Mouse (Mus musculus) CD4-positive helper T cell, adult 2 months (primary cell): ENCODE measurements around the gene Nxnl2.

Experiments used
- DNase-seq: peaks from one replicate; pipeline ENCODE4 v3.0.0-alpha.2; 2012; ENCODE audit warnings: low read depth, missing footprints, low spot score

Nxnl2 gene

DNA sequence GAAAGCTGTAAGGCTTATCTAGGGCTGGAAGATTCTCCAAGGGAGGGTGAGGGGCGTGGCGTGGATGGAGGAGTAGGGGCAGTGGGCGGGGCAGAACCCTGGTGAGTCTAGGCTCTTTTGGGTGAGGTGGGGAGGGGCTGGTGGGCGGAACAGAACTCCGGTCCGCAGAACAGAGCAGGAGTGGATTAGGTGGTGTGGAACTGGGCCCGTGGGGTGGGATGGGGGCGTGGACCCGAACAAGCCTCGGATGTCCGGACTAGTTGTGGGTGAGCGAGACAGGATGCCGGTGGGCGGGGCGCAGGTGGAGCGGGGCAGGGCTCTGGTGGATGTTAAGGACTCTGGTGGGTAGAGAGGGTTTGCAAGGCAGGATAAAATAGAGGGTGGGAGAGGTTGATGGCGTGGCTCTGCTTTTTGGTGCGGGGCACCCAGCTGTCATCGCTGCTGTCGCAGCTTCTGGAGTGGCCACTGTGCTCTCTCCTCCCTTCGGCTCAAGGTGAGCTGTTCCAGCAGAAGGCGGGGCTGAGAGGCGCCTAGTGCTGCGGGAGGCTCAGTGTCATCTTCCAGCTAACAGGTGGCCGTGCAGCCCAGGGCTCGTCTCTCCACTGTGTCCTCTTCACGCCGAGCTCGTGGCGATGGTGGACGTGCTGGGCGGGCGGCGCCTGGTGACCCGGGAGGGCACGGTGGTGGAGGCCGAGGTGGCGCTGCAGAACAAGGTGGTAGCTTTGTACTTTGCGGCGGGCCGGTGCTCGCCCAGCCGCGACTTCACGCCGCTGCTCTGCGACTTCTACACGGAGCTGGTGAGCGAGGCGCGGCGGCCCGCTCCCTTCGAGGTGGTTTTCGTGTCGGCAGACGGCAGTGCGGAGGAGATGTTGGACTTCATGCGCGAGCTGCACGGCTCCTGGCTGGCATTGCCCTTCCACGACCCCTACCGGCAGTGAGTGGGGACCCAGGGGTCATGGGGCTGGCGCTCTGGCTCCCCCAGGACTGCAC is at the start of gene Nxnl2:
Nxnl2 (plus strand) TSS at position 332 of the 990 bp plus-strand sequence.
- DNase-seq: peak; percentile 74

DNA sequence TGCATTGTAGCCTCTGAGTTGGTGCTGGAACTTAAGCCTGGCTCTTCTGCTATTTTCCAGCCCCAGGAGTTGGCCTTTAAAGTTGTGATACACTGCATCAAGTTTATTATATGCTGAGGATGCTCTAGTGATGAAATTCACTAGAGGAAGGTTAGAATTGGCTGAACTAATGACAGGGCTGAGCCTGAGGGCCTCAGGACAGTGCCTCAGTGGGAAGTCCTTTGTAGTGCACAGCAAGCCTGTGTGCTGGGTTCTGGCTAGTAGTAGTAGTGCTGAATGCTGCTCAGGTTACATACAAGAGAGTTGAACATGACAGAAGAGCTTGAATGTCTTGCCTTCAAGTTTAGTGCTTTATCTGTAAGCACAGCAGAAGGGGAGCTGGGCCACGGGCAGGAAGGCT is 48.9 kb upstream of the Nxnl2 start:
- DNase-seq: no peak

DNA sequence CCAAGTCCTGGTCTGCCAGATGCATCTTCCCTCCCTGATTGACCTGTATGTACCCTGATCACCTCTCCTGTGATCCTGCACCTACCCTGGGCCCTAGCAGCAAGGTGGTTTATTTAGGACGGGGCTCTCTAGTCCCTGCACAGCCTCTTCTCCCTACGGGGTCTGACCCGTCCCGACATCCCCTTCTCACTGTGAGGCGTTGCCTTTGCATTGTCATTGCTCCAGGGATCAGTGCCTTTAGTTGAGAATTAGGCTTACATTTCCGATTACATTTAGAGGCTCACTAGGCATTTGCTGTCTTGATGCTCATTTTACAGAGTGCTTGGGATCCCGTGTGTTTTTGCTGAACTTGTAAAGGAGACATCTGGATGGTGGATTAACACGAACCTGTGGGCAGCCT is 48.1 kb upstream of the Nxnl2 start:
- no peak for DNase-seq

DNA sequence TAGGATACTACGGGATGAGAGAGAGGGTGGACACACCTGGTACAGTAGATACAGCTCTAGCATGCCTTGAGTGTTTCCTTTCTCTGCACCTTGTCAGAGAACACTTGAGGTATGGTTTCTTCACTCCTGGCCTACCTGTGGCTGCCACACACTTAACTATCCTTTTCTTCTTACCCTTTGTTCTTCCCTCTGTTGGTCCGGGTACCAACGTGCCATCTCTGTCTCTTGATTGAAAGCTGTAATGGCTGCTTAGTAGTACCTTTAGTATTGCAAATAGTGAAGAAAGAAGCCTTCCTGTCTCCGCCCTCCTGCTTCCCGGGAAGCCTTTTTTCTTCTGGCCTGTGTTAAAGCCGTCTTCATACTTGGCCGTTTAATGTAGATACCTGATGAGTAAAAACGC is 45.5 kb upstream of the Nxnl2 start:
- DNase-seq: no peak

DNA sequence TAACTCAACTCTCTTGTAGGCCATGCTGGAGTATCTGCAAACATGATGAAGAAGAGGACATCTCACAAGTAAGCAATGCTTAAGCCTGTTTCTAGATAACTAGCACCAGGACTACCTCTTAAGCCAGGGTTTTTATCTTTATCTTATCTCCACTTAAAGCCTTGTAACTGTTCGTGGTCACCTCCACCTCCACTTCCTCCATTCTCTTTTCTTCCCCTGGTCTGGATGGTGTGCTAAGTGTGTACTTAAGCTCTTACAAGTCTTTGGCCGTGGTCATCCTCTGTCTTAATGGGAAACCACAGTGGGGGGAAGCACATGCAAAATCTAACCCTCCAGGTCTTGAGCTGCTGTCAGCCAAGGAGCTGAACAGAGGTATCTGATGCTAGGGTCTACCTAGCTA is 42.9 kb upstream of the Nxnl2 start:
- no peak for DNase-seq

DNA sequence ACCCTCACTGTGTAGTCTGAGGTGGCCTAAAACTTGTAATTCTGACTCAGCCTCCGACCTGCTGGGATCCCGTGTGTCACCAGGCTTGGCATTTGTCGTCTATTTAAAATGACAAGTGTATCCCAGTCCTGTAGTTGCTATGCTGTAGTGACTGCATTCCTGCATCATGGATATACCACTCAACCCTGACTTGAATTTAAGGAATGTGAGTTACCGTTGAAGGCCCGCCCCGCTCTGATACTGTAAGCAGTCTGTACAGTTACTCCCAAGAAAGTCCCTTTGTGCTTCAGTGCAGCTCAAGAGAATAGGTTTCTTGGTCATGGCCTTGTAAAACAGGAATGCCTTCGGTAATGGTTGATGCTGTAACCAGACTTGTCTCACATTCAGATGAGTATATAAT is 42.4 kb upstream of the Nxnl2 start:
- DNase-seq: no peak

DNA sequence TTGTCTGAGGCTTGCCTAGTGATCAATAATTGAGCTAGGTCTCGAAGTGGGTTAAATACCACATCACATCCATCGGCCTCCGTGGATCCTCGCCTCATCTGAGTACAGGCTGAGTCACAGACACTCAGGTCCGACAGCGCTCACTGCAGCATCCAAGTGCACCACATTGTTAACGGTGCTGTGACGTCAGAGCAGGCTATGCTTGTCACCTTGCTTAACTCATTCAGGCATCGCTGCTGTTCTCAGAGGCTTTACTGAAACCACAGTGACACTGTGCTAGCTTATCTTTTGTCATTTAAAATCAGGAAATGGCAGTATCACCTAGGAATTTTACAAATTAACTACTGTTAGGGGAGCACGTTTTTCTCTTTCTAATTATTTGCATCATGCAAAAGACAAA is 39.6 kb upstream of the Nxnl2 start:
- no peak for DNase-seq

DNA sequence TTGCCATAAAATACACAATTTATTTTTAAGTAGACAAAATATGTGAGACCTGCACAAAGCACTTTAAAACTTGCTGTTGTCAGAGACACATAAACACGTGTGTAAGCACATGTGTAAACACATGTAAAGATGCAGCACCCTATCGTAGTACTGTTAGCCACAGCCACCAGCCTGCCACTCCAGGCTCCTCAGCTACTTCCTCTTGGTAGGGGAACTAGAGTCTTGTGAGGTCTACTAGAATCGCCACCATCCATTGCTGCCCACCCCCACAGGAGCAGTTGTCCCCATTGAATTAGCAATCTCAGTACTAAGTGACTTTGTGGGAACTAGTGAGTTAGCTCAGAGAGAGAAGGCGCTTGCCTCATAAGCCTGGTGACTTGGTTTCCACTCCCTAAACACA is 34.5 kb upstream of the Nxnl2 start:
- no peak for DNase-seq

DNA sequence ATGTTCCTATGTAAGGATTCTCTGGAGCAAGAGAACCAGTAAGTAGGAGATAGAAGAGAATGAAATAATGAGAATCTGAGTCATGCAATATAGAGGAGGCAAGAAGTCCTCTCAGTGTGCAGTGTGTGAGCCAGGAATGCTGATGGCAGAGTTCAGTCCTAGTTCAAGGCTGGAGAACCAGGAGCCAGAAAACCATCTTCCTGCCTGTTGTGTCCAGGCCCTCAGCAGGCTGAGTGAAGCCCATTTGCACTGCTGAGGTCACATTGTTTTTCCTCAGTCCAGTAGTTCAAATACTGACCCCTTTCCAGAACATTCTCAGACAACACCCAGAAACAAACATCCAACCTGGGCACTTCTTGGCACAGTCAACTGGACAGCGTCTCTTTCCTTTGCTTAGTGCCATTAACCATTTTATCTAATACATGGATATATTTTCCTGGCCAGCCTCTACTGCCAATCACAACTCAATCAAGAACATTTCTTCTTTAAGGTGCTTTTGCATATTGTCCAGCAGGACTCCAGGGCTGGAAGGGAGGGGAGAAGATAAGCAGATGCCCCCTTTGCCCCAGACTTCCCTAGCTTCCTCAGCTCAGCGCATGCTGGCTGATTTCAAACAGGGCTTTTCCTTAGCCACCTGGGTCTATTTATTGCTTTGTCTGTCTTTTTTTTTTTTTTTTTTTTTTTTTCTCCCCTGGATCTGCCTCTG is 33.7 kb upstream of the Nxnl2 start:
- DNase-seq: no peak

DNA sequence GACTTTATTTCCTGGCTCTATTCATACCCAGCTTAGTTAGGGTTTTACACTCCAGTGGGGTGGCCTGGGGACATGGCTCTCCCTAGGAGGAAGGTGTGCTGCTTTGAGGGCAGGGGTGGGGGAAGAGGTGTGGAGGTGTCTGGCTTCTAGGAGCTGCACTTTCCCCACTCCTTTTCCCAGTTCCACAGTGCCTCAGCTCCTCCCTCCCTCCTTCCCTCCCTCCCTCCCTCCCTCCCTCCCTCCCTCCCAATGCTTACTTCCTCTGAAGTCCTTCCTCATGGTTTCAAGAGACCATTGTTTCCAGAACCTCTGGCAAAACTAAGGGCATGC is 33.2 kb upstream of the Nxnl2 start:
- no peak for DNase-seq

DNA sequence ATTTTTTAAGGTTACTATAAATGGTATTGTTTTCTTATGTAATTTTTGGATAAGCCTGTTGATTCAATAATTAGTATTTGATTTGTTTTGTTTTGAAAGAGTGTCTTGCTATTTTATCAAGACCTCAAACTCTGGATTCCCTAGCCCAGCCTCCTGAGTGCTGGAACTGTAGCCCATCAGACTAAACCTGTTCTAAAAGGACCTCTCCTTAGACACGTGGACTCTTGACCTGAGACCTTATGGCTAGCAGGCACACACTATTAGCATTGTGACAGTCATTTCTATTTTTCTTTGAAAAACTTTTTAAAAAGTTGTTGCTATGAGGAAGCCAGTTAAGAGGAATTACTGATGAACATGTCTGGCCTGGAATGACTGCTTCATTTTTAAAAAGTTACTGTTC is 23.7 kb upstream of the Nxnl2 start:
- DNase-seq: no peak

DNA sequence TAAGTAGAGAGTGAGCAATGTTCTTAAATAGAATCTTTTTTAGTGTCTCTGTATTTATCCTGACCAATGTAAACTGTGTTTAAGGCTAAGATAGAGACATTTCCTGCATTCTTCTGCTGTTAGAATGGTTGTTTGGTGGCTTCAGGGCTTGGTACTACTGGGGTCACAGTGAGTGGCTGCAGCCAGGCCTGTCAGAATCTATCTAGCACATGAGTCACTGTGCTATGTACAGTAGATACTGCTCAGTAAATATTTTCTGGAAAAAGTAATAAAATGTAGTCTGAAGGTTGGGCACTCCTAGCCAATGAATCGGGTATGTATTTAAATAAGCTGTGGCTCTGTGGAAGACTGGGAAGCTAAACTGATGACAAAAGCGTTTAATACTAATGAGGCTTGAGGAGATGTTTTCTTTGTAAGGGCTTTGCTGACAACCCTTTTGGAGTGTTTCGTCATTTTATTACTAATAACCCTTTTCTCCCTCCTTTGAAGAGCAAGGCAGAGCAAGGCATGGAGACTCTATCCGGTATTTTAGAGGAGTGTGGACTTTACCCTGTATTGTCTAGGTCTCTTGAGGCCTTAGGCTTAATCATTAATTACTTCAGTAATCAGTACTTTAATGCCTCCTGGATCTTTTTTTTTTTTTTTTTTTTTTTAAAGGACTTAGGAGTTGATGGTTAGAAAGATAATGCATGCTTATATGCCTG is 17.7 kb upstream of the Nxnl2 start:
- DNase-seq: no peak

DNA sequence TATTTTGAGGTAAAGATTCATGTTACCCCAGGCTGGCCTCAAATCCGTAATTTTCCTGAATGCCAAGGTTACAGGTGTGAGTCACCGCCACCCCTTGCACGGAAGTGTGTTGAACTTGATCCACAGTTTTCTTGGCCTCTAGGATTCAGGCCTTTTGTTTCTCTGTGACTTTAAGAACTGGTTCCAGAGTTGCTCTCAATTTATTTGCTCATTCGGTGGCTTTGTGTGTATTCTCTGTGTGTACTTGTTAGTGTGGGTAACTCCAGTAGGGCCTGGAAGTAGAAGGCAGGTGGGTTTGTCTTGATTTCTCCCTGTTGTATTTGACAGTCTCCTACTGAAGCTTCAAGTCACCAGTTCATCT is 17.2 kb upstream of the Nxnl2 start:
- DNase-seq: no peak

DNA sequence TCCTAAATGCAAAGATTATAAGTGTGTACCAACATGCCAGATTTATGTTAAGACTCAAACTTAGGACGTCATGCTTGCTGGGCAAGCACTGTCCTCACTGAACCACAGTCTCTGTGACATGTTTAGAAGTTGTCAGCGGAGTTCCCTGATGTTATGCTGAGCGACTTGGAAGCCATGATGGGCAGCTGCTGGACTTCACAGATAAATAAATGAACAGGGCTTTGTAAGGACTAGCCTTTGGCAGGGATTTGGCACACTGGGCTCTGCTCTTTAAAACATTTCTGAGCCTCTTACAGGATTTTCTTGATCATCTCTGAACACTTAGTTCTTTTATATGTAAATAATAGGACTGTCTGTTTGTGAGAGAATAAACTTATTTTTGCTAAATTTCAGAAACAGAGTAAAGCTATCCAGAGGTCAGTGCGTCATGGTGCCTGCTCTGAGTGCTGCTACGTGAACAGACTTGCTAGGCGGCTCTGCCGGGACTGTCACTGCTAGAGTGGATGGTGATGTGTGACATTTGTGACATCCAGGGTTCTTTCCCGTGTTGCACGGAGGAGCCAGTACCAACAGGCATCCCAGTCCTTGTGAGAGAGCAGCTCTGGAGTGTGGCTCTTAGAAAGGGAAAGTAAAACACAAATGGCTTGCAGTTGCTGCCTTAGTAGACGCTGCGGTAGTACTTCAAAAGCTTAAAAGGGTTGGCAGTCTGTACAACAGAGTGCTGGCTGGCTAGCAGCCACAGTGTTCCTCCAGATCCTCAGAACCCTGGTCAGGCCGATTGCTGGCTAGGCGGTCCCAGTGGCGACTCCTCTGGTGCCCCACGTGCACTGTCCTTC is 15.4 kb upstream of the Nxnl2 start:
- DNase-seq: no peak

DNA sequence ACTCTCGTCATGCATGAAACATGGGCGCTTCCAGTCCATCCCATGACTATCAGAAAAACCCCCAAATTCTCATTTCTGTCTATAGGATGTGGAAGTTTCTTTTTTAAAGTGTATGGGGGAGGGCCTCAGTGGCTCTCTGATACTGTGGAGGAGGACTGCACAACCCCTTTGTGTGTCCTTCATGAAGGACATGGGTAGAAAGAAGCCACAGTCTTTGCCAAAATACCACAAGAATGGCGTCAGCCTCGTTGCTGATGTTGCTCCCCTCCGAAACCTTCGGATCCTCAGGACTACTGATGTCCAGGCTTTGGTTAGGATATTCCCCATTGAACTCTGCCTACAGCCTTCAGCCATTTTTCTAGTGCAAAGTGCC is 14.8 kb upstream of the Nxnl2 start:
- DNase-seq: no peak

DNA sequence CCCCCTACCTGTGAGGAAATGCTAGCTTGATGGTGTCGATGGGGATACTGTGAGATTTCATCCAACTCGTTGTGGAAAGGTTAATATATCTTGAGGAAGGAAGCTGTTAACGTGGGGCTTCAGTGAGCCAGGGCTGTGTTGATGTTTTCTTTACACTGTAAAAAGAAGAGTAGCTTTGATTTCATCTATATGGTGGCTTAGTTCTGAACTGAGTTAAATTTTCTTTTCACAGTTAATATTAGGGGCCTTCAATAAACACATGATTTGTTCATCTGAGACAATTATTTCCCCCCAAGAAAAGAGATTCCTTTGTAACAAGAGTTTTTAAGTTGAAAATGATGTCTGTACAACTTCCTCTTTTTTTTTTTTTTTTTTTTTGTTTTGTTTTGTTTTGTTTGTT is 13.5 kb upstream of the Nxnl2 start:
- no peak for DNase-seq

DNA sequence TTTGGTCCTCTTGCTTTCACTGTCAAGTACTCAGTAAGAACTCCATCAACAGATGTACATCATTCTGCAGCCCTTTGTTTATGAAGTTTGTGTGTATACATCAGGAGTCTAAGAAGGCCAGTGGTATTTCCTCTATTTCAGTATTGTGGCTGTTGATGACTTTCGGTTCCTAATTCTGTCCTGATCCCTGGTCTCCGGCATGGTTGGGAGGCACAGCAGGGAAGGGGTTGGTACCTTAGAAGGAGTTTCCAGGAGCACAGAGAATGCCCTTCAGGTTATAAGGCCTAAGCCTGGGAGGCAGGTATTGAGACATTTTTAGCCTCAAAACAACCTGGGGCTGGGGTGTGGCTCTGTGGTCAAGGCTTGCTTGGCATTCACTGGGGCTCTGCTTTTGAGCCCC is 9.2 kb upstream of the Nxnl2 start:
- no peak for DNase-seq

DNA sequence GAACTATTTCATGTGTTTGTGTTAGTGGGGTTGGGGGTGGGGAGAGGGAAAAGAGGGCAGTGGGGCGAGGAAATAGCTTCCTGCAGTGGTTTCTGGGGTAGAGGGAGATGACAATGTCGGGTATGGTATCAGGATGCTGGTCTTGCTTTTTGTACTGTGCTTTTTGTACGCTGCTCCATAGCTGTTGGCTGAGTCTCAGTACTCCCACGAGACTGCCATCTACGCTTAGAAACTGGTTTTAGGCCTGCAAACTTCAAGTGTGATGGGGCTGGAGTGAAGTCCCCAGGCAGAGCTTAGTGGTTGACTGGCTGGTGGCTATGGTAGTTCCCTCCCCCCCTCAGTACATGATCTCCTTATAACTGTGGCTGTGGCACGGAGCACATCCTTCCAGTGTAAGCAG is 8.6 kb upstream of the Nxnl2 start:
- DNase-seq: no peak

DNA sequence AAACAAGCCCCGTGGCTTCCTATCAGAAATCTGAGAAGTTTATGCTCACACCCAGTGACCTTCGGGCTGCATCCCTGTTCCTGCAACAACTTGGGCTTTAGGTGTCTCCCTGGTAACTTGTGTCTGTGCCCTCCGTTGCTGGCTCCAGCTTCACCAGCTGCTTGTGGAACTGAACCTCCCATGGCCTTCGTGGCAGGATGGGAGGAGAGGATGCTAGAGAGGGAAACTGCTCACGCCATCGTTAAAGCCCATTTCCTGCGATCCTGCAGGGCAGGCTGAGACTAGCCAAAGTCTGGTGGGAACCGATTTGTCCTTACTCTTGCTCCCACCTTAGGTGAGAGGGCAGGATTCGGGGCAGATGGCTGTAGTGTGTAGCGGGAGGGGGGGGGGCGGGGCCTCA is 4.1 kb upstream of the Nxnl2 start:
- no peak for DNase-seq

DNA sequence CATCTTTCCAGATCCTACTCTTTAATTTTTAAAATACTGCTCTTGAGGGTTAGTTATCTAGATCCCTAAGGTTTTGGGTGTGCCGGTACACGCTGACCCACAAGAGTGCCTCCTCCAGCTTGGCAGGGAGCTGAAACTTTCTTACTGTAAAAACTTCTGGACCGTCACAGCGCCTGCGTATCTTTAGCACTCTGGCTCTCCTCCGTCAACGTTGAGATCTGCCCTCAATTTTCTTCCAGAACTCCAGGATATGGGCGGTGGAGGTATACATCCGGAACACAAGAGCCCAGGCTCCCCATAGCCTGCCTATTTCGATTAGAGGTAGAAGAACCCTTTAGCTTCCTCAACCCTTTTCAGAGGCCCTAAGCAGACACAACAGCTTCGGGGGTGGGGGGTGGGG is 607 bp upstream of the Nxnl2 start:
- no peak for DNase-seq

DNA sequence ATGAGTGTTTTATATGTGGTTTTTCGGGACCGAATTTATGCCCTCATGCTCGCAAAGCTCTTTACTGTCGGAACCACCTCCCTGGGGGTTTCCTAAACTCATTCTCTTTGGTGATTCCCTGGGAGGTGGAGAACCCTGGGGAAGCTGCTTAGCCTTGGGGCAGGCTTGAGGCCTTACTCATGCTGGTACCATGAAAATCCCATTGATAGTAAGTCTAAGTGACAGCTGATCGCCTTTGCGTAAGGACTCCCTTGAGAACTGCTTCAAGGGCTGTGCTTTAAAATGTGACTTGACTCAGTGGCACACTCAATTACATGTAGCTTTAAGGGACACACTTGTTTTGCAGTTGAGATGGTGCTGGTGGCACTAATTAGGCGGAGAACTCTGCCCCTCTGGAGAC is 1.8 kb downstream of the Nxnl2 start:
- DNase-seq: no peak

DNA sequence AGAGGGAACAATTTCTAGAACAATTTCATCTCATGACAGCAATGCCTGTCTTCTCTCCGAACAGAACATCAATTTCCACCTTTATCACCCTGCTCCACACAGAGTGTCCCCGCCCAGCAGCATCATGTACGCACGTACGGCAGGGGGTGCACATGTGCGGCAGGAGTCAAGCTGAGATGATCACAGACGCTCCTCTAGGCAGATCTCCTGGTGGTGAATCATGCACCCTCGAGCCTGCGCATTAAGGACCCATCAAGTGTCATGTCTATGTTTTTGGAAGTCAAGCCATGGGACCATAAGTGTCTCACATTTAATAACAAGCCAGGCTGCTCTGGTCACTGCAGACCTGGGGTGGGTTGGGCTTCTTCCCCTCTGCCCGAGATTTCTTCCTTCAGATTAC is 8.1 kb downstream of the Nxnl2 start:
- no peak for DNase-seq
